Mouse (Mus musculus) intestine, embryonic 16.5 days (tissue): ENCODE results near the gene Mzt1. TPM values are rescaled to one million over a fixed set of nuclear protein-coding genes. Genes with fewer than 3 reads are reported as not detected.

Experiments
- polyA plus RNA-seq: library from polyadenylated mRNA; unstranded; fragments of >200 nt; fragmentation: Nextera tagmentation; extraction: Ambion mirVana; gene quantifications from 2 replicates; pipeline ENCODE4 v1.2.1, GENCODE M21; 2015

Mzt1 gene
- polyA plus RNA-seq, 1 experiment from 2014 or later, result 55.6 TPM

Other genes starting within 250 kb of the Mzt1 start
- gene Rpl36a-ps1, start 51.8 kb downstream of the Mzt1 start, polyA plus RNA-seq, result 0.49 and 0.59 TPM in 2 replicates
- gene Bora, start 88 bp upstream of the Mzt1 start, polyA plus RNA-seq, result 47.7 and 60.1 TPM in 2 replicates
- gene Pibf1, start 53.3 kb upstream of the Mzt1 start, polyA plus RNA-seq, result 12.5 and 13.3 TPM in 2 replicates
- 19.8 and 21.4 TPM in 2 replicates for gene Dis3, start 53.6 kb upstream of the Mzt1 start, polyA plus RNA-seq